ENCODE assay signal across 28 mouse cellular contexts in genomic region chr15:89589146-89589545, GRCm38 (mm10). TPM values are rescaled to one million over a fixed set of nuclear protein-coding genes. Genes with fewer than 3 reads are reported as not detected.
DNase-seq lines count a peak whose midpoint lies in the region; ATAC-seq and TF ChIP-seq lines count a peak whose summit lies in the region.
"Had no signal": no experiment of that assay in that cellular context is flagged by ENCODE, and none has a peak within 500 bp of the region (broad histone marks: within the 10 kb centered on the region; RNA-seq: fewer than 3 reads in every experiment).

No protein-coding gene starts in this region.

- no peak for TF ChIP-seq POLR2A in liver, adult 2 months (IDR thresholded peaks at IDR 0.05; ENCODE audit: extremely low read depth, insufficient read depth, low read length)

- no peak overlapping the region for H3K4me2 ChIP-seq in liver, embryonic 12.5 days
- no peak overlapping the region for H3K4me2 ChIP-seq in lung, postnatal 0 days (replicated peaks; ENCODE audit: low read depth, low read length)
- H3K4me2 ChIP-seq: embryonic facial prominence, embryonic 15.5 days; forebrain, embryonic 13.5 days; heart, embryonic 15.5 days; hindbrain, embryonic 13.5 days; limb, embryonic 12.5 days; liver, embryonic 11.5 days; midbrain, embryonic 12.5 days; neural tube, embryonic 13.5 days had no signal

- TF ChIP-seq CTCF in liver, adult 2 months (IDR thresholded peaks at IDR 0.05; ENCODE audit: low read depth, low read length), result no peak
- TF ChIP-seq CTCF in lung, postnatal 0 days (IDR thresholded peaks at IDR 0.05), result no peak

- no peaks in the 10 kb centered on the region for H3K79me2 ChIP-seq in liver, adult 2 months (ENCODE audit: control insufficient read depth, insufficient read depth, low read length)

- intact Hi-C loops in heart, postnatal 14 days (cut with DNase I), result loop anchor here (5.0 kb wide), 1 partner anchor 217 kb away; the partner anchor contains the start of gene Sco2

- no peak overlapping the region for H3K9ac ChIP-seq in liver, adult 2 months (ENCODE audit: low read depth, low read length)
- no peak overlapping the region for H3K9ac ChIP-seq in liver, embryonic 12.5 days
- no peak overlapping the region for H3K9ac ChIP-seq in lung, postnatal 0 days (replicated peaks; ENCODE audit: low read depth)
- H3K9ac ChIP-seq: embryonic facial prominence, embryonic 15.5 days; forebrain, embryonic 13.5 days; heart, embryonic 15.5 days; limb, embryonic 12.5 days; liver, postnatal 0 days; midbrain, embryonic 12.5 days; neural tube, embryonic 13.5 days had no signal

- H3K36me3 ChIP-seq in liver, adult 2 months (ENCODE audit: control insufficient read depth, insufficient read depth, low read length), result no peaks in the 10 kb centered on the region
- no peaks in the 10 kb centered on the region for H3K36me3 ChIP-seq in liver, embryonic 12.5 days
- H3K36me3 ChIP-seq in lung, postnatal 0 days (ENCODE audit: insufficient read depth, low read length), result no peaks in the 10 kb centered on the region
- H3K36me3 ChIP-seq: heart, embryonic 15.5 days had no signal

- peaks cover 2% of the 10 kb centered on the region; the same call in 1 of the 2 replicates for H3K4me1 ChIP-seq in liver, adult 2 months (ENCODE audit: control insufficient read depth, insufficient read depth, low read length)
- H3K4me1 ChIP-seq in liver, embryonic 12.5 days, result peaks cover 19% of the 10 kb centered on the region
- H3K4me1 ChIP-seq in lung, postnatal 0 days (ENCODE audit: insufficient read depth, low read depth, low read length), result peaks cover 3% of the 10 kb centered on the region; the same call in 1 of the 2 replicates

- no peak overlapping the region for H3K27ac ChIP-seq in liver, adult 2 months (replicated peaks; ENCODE audit: insufficient read depth, low read depth, low read length)
- H3K27ac ChIP-seq in liver, embryonic 12.5 days, result no peak overlapping the region
- no peak overlapping the region for H3K27ac ChIP-seq in lung, postnatal 0 days (ENCODE audit: low read length)
- H3K27ac ChIP-seq: embryonic facial prominence, embryonic 15.5 days; forebrain, embryonic 13.5 days; heart, embryonic 15.5 days; hindbrain, embryonic 13.5 days; limb, embryonic 12.5 days; midbrain, embryonic 12.5 days; neural tube, embryonic 13.5 days had no signal

- H3K27me3 ChIP-seq in liver, adult 2 months (ENCODE audit: control insufficient read depth, insufficient read depth, low read length), result no peaks in the 10 kb centered on the region
- H3K27me3 ChIP-seq in liver, embryonic 12.5 days (replicated peaks), result no peaks in the 10 kb centered on the region; the same call in 1 of the 2 replicates
- H3K27me3 ChIP-seq in lung, postnatal 0 days (replicated peaks; ENCODE audit: insufficient read depth, low read length), result no peaks in the 10 kb centered on the region
- H3K27me3 ChIP-seq: embryonic facial prominence, embryonic 15.5 days; forebrain, embryonic 13.5 days; heart, embryonic 15.5 days; hindbrain, embryonic 13.5 days; limb, embryonic 12.5 days; megakaryocyte, embryonic 14.5 days; midbrain, embryonic 12.5 days; neural tube, embryonic 13.5 days had no signal

- TF ChIP-seq EP300 in lung, postnatal 0 days (IDR thresholded peaks at IDR 0.05), result no peak

- ATAC-seq in liver, embryonic 12.5 days, result no peak
- no peak for ATAC-seq in lung, postnatal 0 days
- ATAC-seq: forebrain, embryonic 13.5 days; intestine, embryonic 16.5 days; liver, postnatal 0 days had no signal

- H3K9me3 ChIP-seq in liver, embryonic 12.5 days (replicated peaks), result no peaks in the 10 kb centered on the region
- no peaks in the 10 kb centered on the region for H3K9me3 ChIP-seq in lung, postnatal 0 days (ENCODE audit: low read length)
- H3K9me3 ChIP-seq: embryonic facial prominence, embryonic 15.5 days; forebrain, embryonic 13.5 days; heart, embryonic 15.5 days; hindbrain, embryonic 13.5 days; limb, embryonic 12.5 days; megakaryocyte, embryonic 14.5 days; midbrain, embryonic 12.5 days; neural tube, embryonic 13.5 days had no signal

- DNase-seq in adrenal gland, postnatal 10 days, result peak; percentile 28
- DNase-seq in adrenal gland, postnatal 25 days, result no peak
- peak; percentile 63 for DNase-seq in liver, adult 2 months (ENCODE audit: extremely low read depth, low read depth, low spot score)
- peak; percentile 48 for DNase-seq in kidney, postnatal 10 days
- DNase-seq in heart, postnatal 14 days, result no peak
- DNase-seq in lung, postnatal 0 days (ENCODE audit: low spot score), result no peak
- DNase-seq: cerebellum, adult 2 months; cerebellum, postnatal 14 days; gastrocnemius, postnatal 10 days; heart, postnatal 4 days; liver, postnatal 0 days; lung, postnatal 4 days; right cerebral cortex, postnatal 4 days; thymus, postnatal 14 days had no signal

- 58% methylated on average over 5 of the region's 5 CpGs for WGBS in liver, adult 2 months
- WGBS in liver, embryonic 12.5 days (ENCODE audit: insufficient replicate concordance), result 66% methylated on average over 5 of the region's 5 CpGs
- WGBS in lung, postnatal 0 days, result 69% methylated on average over 5 of the region's 5 CpGs

- no peak overlapping the region for H3K4me3 ChIP-seq in liver, adult 2 months (ENCODE audit: insufficient read depth, low read depth, low read length)
- no peak overlapping the region for H3K4me3 ChIP-seq in liver, embryonic 12.5 days
- H3K4me3 ChIP-seq in lung, postnatal 0 days (ENCODE audit: low read depth, low read length), result no peak overlapping the region
- H3K4me3 ChIP-seq: embryonic facial prominence, embryonic 15.5 days; forebrain, embryonic 13.5 days; heart, embryonic 15.5 days; hindbrain, embryonic 13.5 days; limb, embryonic 12.5 days; megakaryocyte, embryonic 14.5 days; midbrain, embryonic 12.5 days; neural tube, embryonic 13.5 days had no signal

RNA-seq across cellular contexts. Expression of gene Rabl2, which starts 2.6 kb away (rescaled TPM):
- 10 to 100 TPM in 1 of 2 experiments, 1 to 10 TPM in 1; 9.2 to 11.1 TPM for total RNA-seq in adrenal gland, postnatal 10 days (2021)
- 13.2 and 16.2 TPM in 2 replicates for total RNA-seq in adrenal gland, postnatal 25 days (2021)
- 1.4 and 1.7 TPM in 2 replicates for total RNA-seq in liver, adult 2 months (2014; rRNA removed)
- polyA plus RNA-seq in liver, adult 2 months (2012; rRNA removed), result 3.6 and 4.0 TPM in 2 replicates
- polyA plus RNA-seq in liver, embryonic 12.5 days (2016; fragmentation: Nextera tagmentation; extraction: Ambion mirVana), result 10.3 and 11.2 TPM in 2 replicates
- total RNA-seq in heart, postnatal 14 days (2021), result 1 to 10 TPM; 5.0 to 7.5 TPM
- polyA plus RNA-seq in lung, postnatal 0 days (2015; fragmentation: Nextera tagmentation; extraction: Ambion mirVana), result 23.1 and 24.2 TPM in 2 replicates

RNA-seq across cellular contexts. Expression of gene Acr, which starts 21.0 kb away (rescaled TPM):
- total RNA-seq in adrenal gland, postnatal 10 days (2021), result under 1 TPM; 0.45 to 0.76 TPM
- total RNA-seq in adrenal gland, postnatal 25 days (2021), result 0.46 TPM in 1 of 2 replicates, not detected in the other
- not detected in 2 replicates for total RNA-seq in liver, adult 2 months (2014; rRNA removed)
- 0.10 and 0.16 TPM in 2 replicates for polyA plus RNA-seq in liver, adult 2 months (2012; rRNA removed)
- polyA plus RNA-seq in liver, embryonic 12.5 days (2016; fragmentation: Nextera tagmentation; extraction: Ambion mirVana), result not detected in 2 replicates
- total RNA-seq in heart, postnatal 14 days (2021), result under 1 TPM; 0.15 to 0.53 TPM
- 0.08 TPM in 1 of 2 replicates, not detected in the other for polyA plus RNA-seq in lung, postnatal 0 days (2015; fragmentation: Nextera tagmentation; extraction: Ambion mirVana)
- total RNA-seq: CH12.LX, ES-E14 had no signal
- polyA plus RNA-seq: C2C12; limb, embryonic 12.5 days; liver, postnatal 0 days had no signal

Comparison
In these comparisons a context has a peak if more than half of its experiments do, and no peak if none do; other contexts are left out.
1. DNase-seq: peak in adrenal gland, postnatal 10 days (single experiment), liver, adult 2 months (single experiment) and kidney, postnatal 10 days (single experiment); none in adrenal gland, postnatal 25 days (single experiment), heart, postnatal 14 days (0 of 2) and lung, postnatal 0 days (single experiment).